Mouse (Mus musculus): ENCODE results near the gene Blm. TPM values are rescaled to one million over a fixed set of nuclear protein-coding genes. Genes with fewer than 3 reads are reported as not detected.

The Blm gene
- polyA plus RNA-seq, 1 experiment from 2014 or later = 3.2 TPM

DNA sequence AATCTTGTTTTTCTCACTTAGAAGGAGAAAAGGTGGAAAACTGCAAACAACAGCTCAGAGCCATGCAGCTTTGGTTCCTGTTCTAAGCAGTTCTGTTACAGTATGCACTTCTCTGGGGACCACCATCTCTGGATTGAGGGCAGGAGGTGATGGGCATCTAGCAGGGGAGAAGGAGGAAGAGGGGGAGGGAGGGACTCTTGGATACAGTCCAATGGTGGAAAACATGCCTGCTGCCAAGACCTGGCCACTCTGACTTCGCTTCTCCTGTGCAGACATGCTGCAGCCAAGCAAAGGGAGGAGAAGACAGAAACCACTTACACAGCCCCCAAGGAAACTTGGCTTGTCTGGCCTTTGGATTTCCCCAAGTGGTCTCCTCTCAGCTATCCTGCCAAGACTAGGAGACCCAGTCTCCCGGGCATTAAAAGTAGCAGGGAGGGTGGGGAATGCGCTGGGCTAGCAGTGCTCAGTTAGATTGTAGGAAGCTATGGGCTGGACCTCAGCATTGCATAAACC, 77.0 kb downstream of the Blm start:
- H3K9ac ChIP-seq (ENCODE audit: low read length) = no peak overlapping the region
- no peaks in the 10 kb centered on the region; the same call in 1 of the 2 replicates for H3K36me3 ChIP-seq (ENCODE audit: control insufficient read depth, insufficient read depth, low read length)
- DNase-seq (ENCODE audit: low spot score) (no peak), ATAC-seq (ENCODE audit: low FRiP score, low TSS enrichment) (no peak)
- H3K4me1 ChIP-seq (replicated peaks; ENCODE audit: control insufficient read depth, insufficient read depth) = no peaks in the 10 kb centered on the region; the same call in 1 of the 2 replicates
- WGBS = 53% methylated on average over 3 of the region's 3 CpGs
- TF ChIP-seq CTCF (IDR thresholded peaks at IDR 0.05; ENCODE audit: low read depth) (no peak), EP300 (optimal IDR thresholded peaks at IDR 0.05) (no peak)
- no peak overlapping the region for H3K4me2 ChIP-seq (replicated peaks; ENCODE audit: low read depth)
- H3K27me3 ChIP-seq (ENCODE audit: control insufficient read depth, insufficient read depth, low read length) = no peaks in the 10 kb centered on the region
- H3K4me3 ChIP-seq (ENCODE audit: low read depth, low read length) = no peak overlapping the region
- H3K9me3 ChIP-seq (ENCODE audit: control insufficient read depth, low read length) = no peaks in the 10 kb centered on the region
- no peak overlapping the region for H3K27ac ChIP-seq (replicated peaks)

- Histone ChIP-seq H3K9ac (ENCODE audit: low read length) (no peak overlapping the region), H3K36me3 (ENCODE audit: control insufficient read depth, insufficient read depth, low read length) (no peaks in the 10 kb centered on the region; the same call in 1 of the 2 replicates), H3K4me3 (ENCODE audit: low read depth, low read length) (no peak overlapping the region), H3K27me3 (ENCODE audit: control insufficient read depth, insufficient read depth, low read length) (no peaks in the 10 kb centered on the region), H3K9me3 (ENCODE audit: control insufficient read depth, low read length) (no peaks in the 10 kb centered on the region), H3K4me2 (replicated peaks; ENCODE audit: low read depth) (no peak overlapping the region), H3K27ac (replicated peaks) (peak overlapping the region; percentile 18; the same call in 1 of the 2 replicates), H3K4me1 (replicated peaks; ENCODE audit: control insufficient read depth, insufficient read depth) (no peaks in the 10 kb centered on the region; the same call in 1 of the 2 replicates)
- DNase-seq (ENCODE audit: low spot score) = no peak
- WGBS = 44% methylated on average over 6 of the region's 6 CpGs
- ATAC-seq (ENCODE audit: low FRiP score, low TSS enrichment) = peak; percentile 53; the same call in 1 of the 2 replicates
- TF ChIP-seq EP300 (optimal IDR thresholded peaks at IDR 0.05) (no peak), CTCF (IDR thresholded peaks at IDR 0.05; ENCODE audit: low read depth) (no peak)
Observed at GRCm38 (mm10) chr7:80457241-80457640, 77.7 kb downstream of the Blm start.

DNA sequence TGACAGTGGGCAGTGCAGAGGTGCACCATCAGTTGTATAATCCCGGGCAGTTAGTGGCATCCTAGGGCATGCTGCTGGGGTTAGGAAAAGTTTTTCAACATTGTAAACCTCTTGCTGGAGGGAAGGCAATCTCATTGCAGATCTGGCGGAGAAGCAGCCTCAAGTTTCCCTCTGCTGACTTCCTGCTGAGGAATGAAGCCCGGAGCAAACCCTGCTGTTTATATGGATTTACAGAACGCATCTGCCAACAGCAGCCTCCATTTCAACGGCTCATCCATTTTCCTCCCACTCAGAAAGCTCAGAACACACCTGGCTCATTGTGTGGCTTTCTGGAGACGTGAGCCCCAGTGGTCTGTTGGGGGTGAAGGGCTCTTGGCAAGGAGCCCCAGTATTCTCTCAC, 78.6 kb downstream of the Blm start:
- no peak for TF ChIP-seq EP300 (optimal IDR thresholded peaks at IDR 0.05)
- TF ChIP-seq CTCF (IDR thresholded peaks at IDR 0.05; ENCODE audit: low read depth) = no peak
- H3K36me3 ChIP-seq (ENCODE audit: control insufficient read depth, insufficient read depth, low read length) = no peaks in the 10 kb centered on the region; the same call in 1 of the 2 replicates
- 48% methylated on average over 6 of the region's 6 CpGs for WGBS
- ATAC-seq (ENCODE audit: low FRiP score, low TSS enrichment) (0 out of 2 replicates have a peak, but pooled peaks have one; percentile 25), DNase-seq (ENCODE audit: low spot score) (no peak)
- no peaks in the 10 kb centered on the region for H3K9me3 ChIP-seq (ENCODE audit: control insufficient read depth, low read length)
- H3K4me3 ChIP-seq (ENCODE audit: low read depth, low read length) = no peak overlapping the region
- no peaks in the 10 kb centered on the region for H3K27me3 ChIP-seq (ENCODE audit: control insufficient read depth, insufficient read depth, low read length)
- H3K27ac ChIP-seq (replicated peaks) = peak overlapping the region; percentile 24; the same call in 1 of the 2 replicates
- no peaks in the 10 kb centered on the region; the same call in 1 of the 2 replicates for H3K4me1 ChIP-seq (replicated peaks; ENCODE audit: control insufficient read depth, insufficient read depth)
- H3K4me2 ChIP-seq (replicated peaks; ENCODE audit: low read depth) = no peak overlapping the region
- no peak overlapping the region for H3K9ac ChIP-seq (ENCODE audit: low read length)

DNA sequence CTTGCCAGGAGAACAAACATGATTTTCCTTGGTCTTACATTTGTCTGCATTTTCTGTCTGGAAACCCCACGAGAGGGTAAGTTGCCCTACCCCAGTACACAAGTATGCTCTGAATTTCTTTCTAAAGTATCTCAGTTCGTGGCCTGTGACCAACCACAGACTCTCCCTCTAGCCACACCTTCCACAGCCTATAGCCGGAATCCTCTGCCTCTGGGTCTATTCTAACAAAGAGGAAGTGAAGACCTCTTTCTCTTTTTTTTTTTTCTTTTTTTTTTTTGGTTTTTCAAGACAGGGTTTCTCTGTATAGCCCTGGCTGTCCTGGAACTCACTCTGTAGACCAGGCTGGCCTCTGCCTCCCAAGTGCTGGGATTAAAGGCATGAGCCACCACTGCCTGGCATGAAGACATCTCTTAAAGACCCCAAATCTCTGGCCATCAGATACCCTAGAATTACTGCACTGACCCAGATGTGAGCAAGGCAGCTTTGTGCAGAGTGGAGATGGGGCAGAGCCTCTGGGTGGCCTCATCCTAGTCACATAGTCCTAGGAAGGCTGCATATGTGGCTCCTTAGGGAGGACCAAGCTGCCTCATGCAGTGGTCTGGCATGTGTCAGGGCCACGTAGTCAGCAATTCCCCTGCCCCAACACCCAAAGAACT, 79.3 kb downstream of the Blm start:
- Histone ChIP-seq H3K27ac (replicated peaks) (no peak overlapping the region), H3K9ac (ENCODE audit: low read length) (no peak overlapping the region), H3K36me3 (ENCODE audit: control insufficient read depth, insufficient read depth, low read length) (no peaks in the 10 kb centered on the region; the same call in 1 of the 2 replicates), H3K4me2 (replicated peaks; ENCODE audit: low read depth) (no peak overlapping the region), H3K4me3 (ENCODE audit: low read depth, low read length) (no peak overlapping the region), H3K4me1 (replicated peaks; ENCODE audit: control insufficient read depth, insufficient read depth) (no peaks in the 10 kb centered on the region; the same call in 1 of the 2 replicates), H3K9me3 (ENCODE audit: control insufficient read depth, low read length) (no peaks in the 10 kb centered on the region), H3K27me3 (ENCODE audit: control insufficient read depth, insufficient read depth, low read length) (no peaks in the 10 kb centered on the region)
- TF ChIP-seq CTCF (IDR thresholded peaks at IDR 0.05; ENCODE audit: low read depth) = no peak
- TF ChIP-seq EP300 (optimal IDR thresholded peaks at IDR 0.05) = no peak
- WGBS = 67% methylated on average over 4 of the region's 4 CpGs
- ATAC-seq (ENCODE audit: low FRiP score, low TSS enrichment) = no peak
- no peak for DNase-seq (ENCODE audit: low spot score)

DNA sequence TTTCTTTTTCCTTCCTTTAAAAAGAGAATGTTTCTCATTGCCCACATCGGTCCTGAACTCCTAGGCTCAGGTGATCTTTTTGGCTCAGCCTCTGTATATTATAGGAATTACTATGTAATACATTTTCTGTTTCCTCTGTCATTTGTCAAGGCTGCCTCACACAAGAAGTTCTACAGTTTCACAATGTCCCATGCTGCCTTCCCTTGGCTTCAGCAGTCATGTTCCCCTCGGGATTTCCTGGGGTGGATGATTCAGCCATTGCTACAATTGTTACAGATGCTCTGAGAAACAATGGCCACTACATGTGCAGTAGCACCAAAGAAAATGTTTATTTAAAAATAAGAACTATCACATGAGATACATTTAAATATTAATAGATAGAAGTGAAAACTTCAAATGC, 80.1 kb downstream of the Blm start:
- ATAC-seq (ENCODE audit: low FRiP score, low TSS enrichment) = no peak
- TF ChIP-seq CTCF (IDR thresholded peaks at IDR 0.05; ENCODE audit: low read depth) (no peak), EP300 (optimal IDR thresholded peaks at IDR 0.05) (no peak)
- Histone ChIP-seq H3K9me3 (ENCODE audit: control insufficient read depth, low read length) (no peaks in the 10 kb centered on the region), H3K36me3 (ENCODE audit: control insufficient read depth, insufficient read depth, low read length) (no peaks in the 10 kb centered on the region), H3K9ac (ENCODE audit: low read length) (no peak overlapping the region), H3K27ac (replicated peaks) (no peak overlapping the region), H3K27me3 (ENCODE audit: control insufficient read depth, insufficient read depth, low read length) (no peaks in the 10 kb centered on the region), H3K4me3 (ENCODE audit: low read depth, low read length) (no peak overlapping the region), H3K4me1 (replicated peaks; ENCODE audit: control insufficient read depth, insufficient read depth) (no peaks in the 10 kb centered on the region; the same call in 1 of the 2 replicates), H3K4me2 (replicated peaks; ENCODE audit: low read depth) (no peak overlapping the region)
- DNase-seq (ENCODE audit: low spot score) = no peak
- WGBS = 70% methylated on average over 2 of the region's 2 CpGs

DNA sequence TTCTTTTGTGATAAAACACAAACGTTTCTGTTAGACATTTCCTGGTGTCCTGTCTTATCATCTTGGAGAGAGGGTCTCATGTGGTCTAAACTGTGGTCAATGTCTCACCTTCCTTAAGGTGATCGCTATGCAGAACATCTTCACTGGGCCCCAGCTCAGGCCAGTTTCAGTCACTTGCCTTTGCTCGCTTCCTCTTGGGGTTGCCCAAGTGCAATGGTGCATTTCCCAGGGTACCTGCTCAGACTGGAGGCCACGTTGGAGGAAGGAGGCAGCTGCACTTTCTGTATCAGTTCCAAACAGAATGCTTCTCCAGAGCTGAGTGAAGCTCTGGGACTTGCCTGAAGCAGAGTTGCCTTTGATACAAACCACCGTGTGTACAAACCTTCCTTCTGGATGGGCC, 80.9 kb downstream of the Blm start:
- H3K4me3 ChIP-seq (ENCODE audit: low read depth, low read length) = no peak overlapping the region
- ATAC-seq (ENCODE audit: low FRiP score, low TSS enrichment) (no peak), DNase-seq (ENCODE audit: low spot score) (no peak)
- no peaks in the 10 kb centered on the region for H3K36me3 ChIP-seq (ENCODE audit: control insufficient read depth, insufficient read depth, low read length)
- H3K27ac ChIP-seq (replicated peaks) = no peak overlapping the region
- H3K4me2 ChIP-seq (replicated peaks; ENCODE audit: low read depth) = no peak overlapping the region
- H3K9me3 ChIP-seq (ENCODE audit: control insufficient read depth, low read length) = no peaks in the 10 kb centered on the region
- no peak overlapping the region for H3K9ac ChIP-seq (ENCODE audit: low read length)
- TF ChIP-seq EP300 (optimal IDR thresholded peaks at IDR 0.05) = no peak
- TF ChIP-seq CTCF (IDR thresholded peaks at IDR 0.05; ENCODE audit: low read depth) = no peak
- H3K27me3 ChIP-seq (ENCODE audit: control insufficient read depth, insufficient read depth, low read length) = no peaks in the 10 kb centered on the region
- 87% methylated on average over 5 of the region's 5 CpGs for WGBS
- no peaks in the 10 kb centered on the region; the same call in 1 of the 2 replicates for H3K4me1 ChIP-seq (replicated peaks; ENCODE audit: control insufficient read depth, insufficient read depth)

Data from stomach, postnatal 0 days (tissue).